Mouse (Mus musculus) erythroblast, embryonic 14.5 days (primary cell): Measurements from ENCODE around the gene Tsen2.

Experiments used
- GATA1 ChIP-seq: IDR thresholded peaks from 2 replicates; pipeline ENCODE4 v1.6.1; 2012; ENCODE audit warnings: low read length, inconsistent platforms, mixed read lengths
- TAL1 ChIP-seq: IDR thresholded peaks from 3 replicates; pipeline ENCODE4 v1.6.1; 2012; ENCODE audit warnings: low read length, inconsistent platforms, mixed read lengths

- no peak for TF ChIP-seq GATA1
- no peak for TF ChIP-seq TAL1
These were observed at the start of gene Tsen2 for GRCm38 (mm10) chr6:115544442-115544970.
